Mouse (Mus musculus) intestine, embryonic 14.5 days (tissue): ENCODE measurements around the gene Irx5. TPM values are rescaled to one million over a fixed set of nuclear protein-coding genes. Genes with fewer than 3 reads are reported as not detected.

Experiments
- ATAC-seq: fragments of 200-750 bp; cut with Nextera tagmentation; replicated peaks from 2 replicates; pipeline ENCODE4 v1.8.0; 2017; ENCODE audit warnings: low read depth, moderate number of reproducible peaks, moderate TSS enrichment, moderate library complexity; ENCODE audit not compliant: low FRiP score, low TSS enrichment
- DNase-seq: peaks from one replicate; pipeline ENCODE4 v3.0.0-alpha.2; 2018; ENCODE audit warnings: low spot score
- H3K27ac ChIP-seq: fragments of 300-500 bp; sonication (generic); 2 replicates; pipeline ENCODE4 v1.5.1; 2014; ENCODE audit warnings: low read depth, mild to moderate bottlenecking, control low read depth
- H3K27me3 ChIP-seq: fragments of 300-500 bp; sonication (generic); replicated peaks from 2 replicates; pipeline ENCODE4 v1.6.1; 2014; ENCODE audit warnings: low read length, control low read depth; ENCODE audit not compliant: control insufficient read depth, insufficient read depth
- H3K36me3 ChIP-seq: fragments of 300-500 bp; sonication (generic); 2 replicates; pipeline ENCODE4 v1.6.1; 2014; ENCODE audit warnings: low read length, control low read depth; ENCODE audit not compliant: control insufficient read depth, insufficient read depth
- H3K4me1 ChIP-seq: fragments of 300-500 bp; sonication (generic); replicated peaks from 2 replicates; pipeline ENCODE4 v1.6.1; 2014; ENCODE audit warnings: low read length, control low read depth, mixed read lengths; ENCODE audit not compliant: control insufficient read depth, insufficient read depth
- H3K4me2 ChIP-seq: fragments of 300-500 bp; sonication (generic); 2 replicates; pipeline ENCODE4 v1.6.1; 2014; ENCODE audit warnings: low read length
- H3K4me3 ChIP-seq: fragments of 300-500 bp; sonication (generic); 2 replicates; pipeline ENCODE4 v1.5.1; 2014; ENCODE audit warnings: low read depth, low read length, control low read depth, mixed read lengths
- H3K9ac ChIP-seq: fragments of 300-500 bp; sonication (generic); 2 replicates; pipeline ENCODE4 v1.6.1; 2014; ENCODE audit warnings: mild to moderate bottlenecking, low read length
- H3K9me3 ChIP-seq: fragments of 300-500 bp; sonication (generic); 2 replicates; pipeline ENCODE4 v1.6.1; 2016; ENCODE audit warnings: low read length, control low read depth; ENCODE audit not compliant: control insufficient read depth
- WGBS: fragments of 180-500 bp; shearing (Covaris S2); extraction: QIAGEN DNeasy Blood & Tissue Kit; methylation state at CpG from one replicate; pipeline ENCODE4 v1.1.7; 2014; 5-methylcytosine and 5-hydroxymethylcytosine counted together
- polyA plus RNA-seq: library from polyadenylated mRNA; unstranded; fragments of >200 nt; fragmentation: Nextera tagmentation; extraction: Ambion mirVana; gene quantifications from 2 replicates; pipeline ENCODE4 v1.2.1, GENCODE M21; 2014

Gene Irx5
- polyA plus RNA-seq, 1 experiment from 2014 or later, result not detected

GRCm38 (mm10) chr8:92336041-92336440, 21.4 kb upstream of the Irx5 start:
- Histone ChIP-seq H3K27me3 (no peaks in the 10 kb centered on the region), H3K4me3 (no peak overlapping the region), H3K9ac (no peak overlapping the region), H3K4me1 (no peaks in the 10 kb centered on the region), H3K9me3 (no peaks in the 10 kb centered on the region), H3K27ac (no peak overlapping the region), H3K36me3 (no peaks in the 10 kb centered on the region), H3K4me2 (no peak overlapping the region)
- WGBS, result 59% methylated on average over 6 of the region's 6 CpGs
- DNase-seq (no peak), ATAC-seq (no peak)

- H3K4me3 ChIP-seq, result no peak overlapping the region
- no peaks in the 10 kb centered on the region for H3K9me3 ChIP-seq
- no peak overlapping the region for H3K4me2 ChIP-seq
- H3K9ac ChIP-seq, result no peak overlapping the region
- no peak for ATAC-seq
- WGBS, result 84% methylated on average over 4 of the region's 4 CpGs
- no peak overlapping the region for H3K27ac ChIP-seq
- DNase-seq, result no peak
- H3K4me1 ChIP-seq, result no peaks in the 10 kb centered on the region
- no peaks in the 10 kb centered on the region for H3K36me3 ChIP-seq
- H3K27me3 ChIP-seq, result no peaks in the 10 kb centered on the region
These were observed 13.9 kb upstream of the Irx5 start for GRCm38 (mm10) chr8:92343544-92343943.

GRCm38 (mm10) chr8:92349898-92350486, 7.4 kb upstream of the Irx5 start:
- H3K36me3 ChIP-seq, result no peaks in the 10 kb centered on the region
- DNase-seq (no peak), ATAC-seq (no peak)
- peaks cover 41% of the 10 kb centered on the region for H3K27me3 ChIP-seq
- H3K4me2 ChIP-seq, result no peak overlapping the region
- H3K27ac ChIP-seq, result no peak overlapping the region
- WGBS, result 76% methylated on average over 11 of the region's 11 CpGs
- no peak overlapping the region for H3K9ac ChIP-seq
- no peaks in the 10 kb centered on the region for H3K4me1 ChIP-seq
- no peaks in the 10 kb centered on the region for H3K9me3 ChIP-seq
- no peak overlapping the region for H3K4me3 ChIP-seq

- DNase-seq, result no peak
- WGBS, result 40% methylated on average over 6 of the region's 6 CpGs
- ATAC-seq, result no peak
- Histone ChIP-seq H3K4me2 (no peak overlapping the region), H3K36me3 (no peaks in the 10 kb centered on the region), H3K27me3 (peaks cover 67% of the 10 kb centered on the region), H3K9ac (no peak overlapping the region), H3K9me3 (no peaks in the 10 kb centered on the region), H3K27ac (no peak overlapping the region), H3K4me3 (no peak overlapping the region), H3K4me1 (peaks cover 17% of the 10 kb centered on the region; the same call in 1 of the 2 replicates)
These were observed 4.0 kb upstream of the Irx5 start for GRCm38 (mm10) chr8:92353405-92353804.

GRCm38 (mm10) chr8:92354536-92355482, 2.6 kb upstream of the Irx5 start:
- H3K4me3 ChIP-seq, result peak overlapping the region; percentile 65
- peaks cover 18% of the 10 kb centered on the region; the same call in 1 of the 2 replicates for H3K4me1 ChIP-seq
- DNase-seq, result peak; percentile 59
- 6% methylated on average over 22 of the region's 22 CpGs for WGBS
- peak overlapping the region; percentile 73 for H3K4me2 ChIP-seq
- no peaks in the 10 kb centered on the region for H3K9me3 ChIP-seq
- no peak for ATAC-seq
- no peaks in the 10 kb centered on the region for H3K36me3 ChIP-seq
- peaks cover 81% of the 10 kb centered on the region for H3K27me3 ChIP-seq
- no peak overlapping the region for H3K9ac ChIP-seq
- no peak overlapping the region for H3K27ac ChIP-seq

GRCm38 (mm10) chr8:92355701-92356612, 1.5 kb upstream of the Irx5 start:
- Histone ChIP-seq H3K4me2 (peak overlapping the region; percentile 73), H3K36me3 (no peaks in the 10 kb centered on the region), H3K27me3 (peaks cover 85% of the 10 kb centered on the region), H3K4me1 (peaks cover 24% of the 10 kb centered on the region; the same call in 1 of the 2 replicates), H3K4me3 (peak overlapping the region; percentile 65), H3K9me3 (no peaks in the 10 kb centered on the region), H3K9ac (peak overlapping the region; percentile 30), H3K27ac (0 out of 2 replicates have a peak overlapping the region, but pooled peaks have one; percentile 27)
- ATAC-seq, result peak; percentile 97
- peak; percentile 98 for DNase-seq
- WGBS, result under 1% methylated on average over 91 of the region's 93 CpGs

- H3K27ac ChIP-seq, result no peak overlapping the region
- no peak overlapping the region for H3K9ac ChIP-seq
- H3K4me1 ChIP-seq, result peaks cover 24% of the 10 kb centered on the region; the same call in 1 of the 2 replicates
- no peaks in the 10 kb centered on the region for H3K9me3 ChIP-seq
- no peaks in the 10 kb centered on the region for H3K36me3 ChIP-seq
- ATAC-seq, result peak; percentile 18; the same call in 1 of the 2 replicates
- DNase-seq, result peak; percentile 77
- peaks cover 87% of the 10 kb centered on the region for H3K27me3 ChIP-seq
- peak overlapping the region; percentile 73 for H3K4me2 ChIP-seq
- H3K4me3 ChIP-seq, result peak overlapping the region; percentile 65
- under 1% methylated on average over 40 of the region's 40 CpGs for WGBS
These were observed 631 bp upstream of the Irx5 start for GRCm38 (mm10) chr8:92356613-92357375.
